Mouse (Mus musculus): ENCODE measurements around the gene Fastkd3. TPM values are rescaled to one million over a fixed set of nuclear protein-coding genes. Genes with fewer than 3 reads are reported as not detected.
A peak's percentile ranks its signal among the peaks of the same experiment; 100 is the strongest.

Gene Fastkd3
- total and polyA plus RNA-seq, 2 experiments from 2014 or later, result 13.9 to 19.2 TPM

DNA sequence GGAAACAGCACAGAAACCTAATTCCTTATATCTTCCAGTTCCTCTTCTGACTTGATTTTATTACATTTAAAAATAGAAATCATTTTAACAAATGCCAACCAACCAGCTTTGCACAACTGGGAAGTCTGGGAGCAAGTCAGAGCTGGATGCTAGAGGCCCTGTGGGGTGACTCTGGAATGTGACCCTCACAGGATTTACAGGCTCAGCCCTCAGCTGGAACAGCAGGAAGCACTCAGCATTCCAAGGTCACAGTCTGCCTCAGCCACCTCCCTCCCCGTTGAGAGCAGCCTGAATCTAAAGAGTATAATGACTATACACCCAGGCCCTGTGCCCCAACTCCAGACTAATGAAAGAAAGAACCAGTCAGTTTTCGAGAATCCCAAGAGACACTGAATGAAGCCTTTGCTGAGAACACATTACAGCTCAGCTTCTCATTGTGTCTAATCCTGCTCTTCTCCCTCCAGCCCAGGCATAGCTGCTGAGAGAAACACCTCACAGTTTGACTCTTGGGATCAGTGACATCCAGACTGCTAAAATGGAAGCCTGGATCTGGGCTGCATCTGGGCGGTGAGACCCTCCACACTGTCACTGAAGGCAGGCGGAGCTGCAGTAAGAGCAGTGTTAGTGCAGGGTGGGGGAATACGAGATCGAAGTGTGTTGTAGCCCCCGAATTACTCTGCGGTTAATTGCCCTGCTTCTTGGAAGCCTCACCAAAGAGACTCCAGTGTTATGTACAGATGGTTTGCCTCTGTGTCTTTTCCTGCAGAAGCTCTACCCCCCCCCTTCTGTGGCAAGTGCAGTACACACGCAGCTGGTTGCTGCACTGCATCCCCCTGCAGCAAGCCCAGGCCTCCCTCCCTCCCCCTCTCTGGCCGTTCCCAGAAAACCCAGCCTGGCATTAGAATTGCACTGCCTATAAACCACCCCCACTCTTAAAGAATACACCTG, 8.8 kb upstream of the Fastkd3 start:
- Histone ChIP-seq H3K27ac (no peak overlapping the region), H3K9me3 (ENCODE audit: low read length) (no peaks in the 10 kb centered on the region), H3K4me3 (ENCODE audit: low read length) (no peak overlapping the region), H3K4me1 (ENCODE audit: insufficient read depth, low read length) (no peaks in the 10 kb centered on the region), H3K27me3 (ENCODE audit: insufficient read depth, low read length) (no peaks in the 10 kb centered on the region), H3K36me3 (ENCODE audit: insufficient read depth, low read length) (peaks cover 32% of the 10 kb centered on the region; the same call in 1 of the 2 replicates), H3K9ac (replicated peaks; ENCODE audit: low read length) (no peak overlapping the region), H3K4me2 (ENCODE audit: low read depth, low read length) (no peak overlapping the region)
- no peak for TF ChIP-seq CTCF (IDR thresholded peaks at IDR 0.05; ENCODE audit: low read depth)
- WGBS, result 70% methylated on average over 10 of the region's 10 CpGs
- ATAC-seq, result no peak
- DNase-seq (ENCODE audit: low spot score), result no peak

DNA sequence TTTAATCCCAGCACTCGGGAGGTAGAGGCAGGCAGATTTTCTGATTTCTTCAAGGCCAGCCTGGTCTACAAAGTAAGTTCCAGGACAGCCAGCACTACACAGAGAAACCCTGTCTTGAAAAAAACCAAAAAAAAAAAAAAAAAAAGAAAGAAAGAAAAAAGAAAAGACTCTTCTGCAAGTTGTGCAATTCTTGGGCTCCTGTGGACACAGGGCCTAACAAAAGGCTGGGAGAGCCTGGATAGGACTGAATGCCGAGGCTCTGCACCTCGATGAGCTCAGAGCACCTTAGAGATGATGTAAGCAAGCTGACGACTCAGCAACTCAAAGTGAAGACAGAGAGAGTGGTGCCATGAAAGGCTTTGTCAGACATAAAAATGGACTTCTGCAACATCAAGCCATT, 7.6 kb upstream of the Fastkd3 start:
- Histone ChIP-seq H3K9me3 (ENCODE audit: low read length) (no peaks in the 10 kb centered on the region), H3K27ac (no peak overlapping the region), H3K27me3 (ENCODE audit: insufficient read depth, low read length) (no peaks in the 10 kb centered on the region), H3K9ac (replicated peaks; ENCODE audit: low read length) (no peak overlapping the region), H3K36me3 (ENCODE audit: insufficient read depth, low read length) (peaks cover 32% of the 10 kb centered on the region; the same call in 1 of the 2 replicates), H3K4me3 (ENCODE audit: low read length) (no peak overlapping the region), H3K4me2 (ENCODE audit: low read depth, low read length) (no peak overlapping the region), H3K4me1 (ENCODE audit: insufficient read depth, low read length) (no peaks in the 10 kb centered on the region)
- no peak for DNase-seq (ENCODE audit: low spot score)
- TF ChIP-seq CTCF (IDR thresholded peaks at IDR 0.05; ENCODE audit: low read depth), result no peak
- ATAC-seq, result no peak
- WGBS, result 79% methylated on average over 4 of the region's 4 CpGs

DNA sequence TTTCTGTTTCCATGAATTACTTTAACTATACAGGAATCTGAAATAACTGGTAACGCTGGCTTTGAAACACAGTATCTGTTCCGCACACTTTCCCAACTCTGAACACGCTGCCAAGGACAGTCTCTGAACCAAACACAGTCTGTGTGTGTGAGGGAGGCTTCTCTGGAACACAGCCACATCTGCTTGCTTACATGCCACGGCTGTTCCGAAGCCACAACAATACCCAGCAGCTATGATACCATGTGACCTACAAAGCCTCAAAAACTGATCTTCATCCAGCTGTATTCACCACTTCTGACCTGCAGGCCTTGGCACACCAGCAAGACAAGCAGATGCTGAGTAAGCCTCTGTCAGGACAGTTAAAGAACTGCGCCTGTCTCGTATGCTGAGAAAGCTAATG, 4.1 kb upstream of the Fastkd3 start:
- ATAC-seq (no peak), DNase-seq (ENCODE audit: low spot score) (no peak)
- 85% methylated on average over 7 of the region's 7 CpGs for WGBS
- no peaks in the 10 kb centered on the region for H3K27me3 ChIP-seq (ENCODE audit: insufficient read depth, low read length)
- H3K36me3 ChIP-seq (ENCODE audit: insufficient read depth, low read length), result peaks cover 25% of the 10 kb centered on the region; the same call in 1 of the 2 replicates
- no peak overlapping the region for H3K4me2 ChIP-seq (ENCODE audit: low read depth, low read length)
- TF ChIP-seq CTCF (IDR thresholded peaks at IDR 0.05; ENCODE audit: low read depth), result no peak
- no peak overlapping the region for H3K9ac ChIP-seq (replicated peaks; ENCODE audit: low read length)
- no peak overlapping the region for H3K4me3 ChIP-seq (ENCODE audit: low read length)
- H3K4me1 ChIP-seq (ENCODE audit: insufficient read depth, low read length), result peaks cover 8% of the 10 kb centered on the region; the same call in 1 of the 2 replicates
- no peaks in the 10 kb centered on the region for H3K9me3 ChIP-seq (ENCODE audit: low read length)
- H3K27ac ChIP-seq, result no peak overlapping the region

DNA sequence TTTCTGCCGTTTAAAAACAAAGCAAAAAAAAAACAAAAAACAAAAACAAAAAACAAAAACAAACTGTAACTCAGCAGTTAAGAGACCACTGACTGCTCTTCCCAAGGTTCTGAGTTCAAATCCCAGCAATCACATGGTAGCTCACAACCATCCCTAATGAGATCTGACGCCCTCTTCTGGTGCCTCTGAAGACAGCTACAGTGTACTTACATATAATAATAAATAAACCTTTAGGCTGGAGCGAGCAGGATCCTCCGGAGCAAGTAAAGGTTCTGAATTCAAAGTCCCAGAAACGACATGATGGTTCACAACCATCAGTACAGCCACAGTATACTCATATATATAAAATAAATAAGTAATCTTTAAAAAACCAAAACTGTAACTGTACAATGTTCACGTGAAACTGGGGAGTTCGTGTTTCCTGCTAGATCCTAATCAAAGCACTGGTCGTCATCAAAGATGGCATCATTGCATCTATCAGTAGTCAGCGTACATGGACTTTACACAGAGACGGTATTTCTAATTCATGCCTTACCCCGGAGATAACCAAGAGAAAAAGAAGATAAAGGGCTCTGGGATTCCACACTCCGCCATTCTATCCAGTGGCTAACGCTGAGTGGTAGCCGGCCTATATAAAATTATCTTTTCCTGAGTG, 821 bp upstream of the Fastkd3 start:
- H3K4me1 ChIP-seq (ENCODE audit: insufficient read depth, low read length), result peaks cover 10% of the 10 kb centered on the region; the same call in 1 of the 2 replicates
- H3K4me2 ChIP-seq (ENCODE audit: low read depth, low read length), result peak overlapping the region; percentile 90
- WGBS, result 25% methylated on average over 14 of the region's 14 CpGs
- no peak for ATAC-seq
- TF ChIP-seq CTCF (IDR thresholded peaks at IDR 0.05; ENCODE audit: low read depth), result peak; percentile 33
- H3K27me3 ChIP-seq (ENCODE audit: insufficient read depth, low read length), result no peaks in the 10 kb centered on the region
- no peaks in the 10 kb centered on the region for H3K9me3 ChIP-seq (ENCODE audit: low read length)
- H3K36me3 ChIP-seq (ENCODE audit: insufficient read depth, low read length), result peaks cover 20% of the 10 kb centered on the region; the same call in 1 of the 2 replicates
- peak overlapping the region; percentile 73 for H3K9ac ChIP-seq (replicated peaks; ENCODE audit: low read length)
- peak overlapping the region; percentile 82 for H3K4me3 ChIP-seq (ENCODE audit: low read length)
- DNase-seq (ENCODE audit: low spot score), result no peak
- peak overlapping the region; percentile 77; the same call in 1 of the 2 replicates for H3K27ac ChIP-seq

DNA sequence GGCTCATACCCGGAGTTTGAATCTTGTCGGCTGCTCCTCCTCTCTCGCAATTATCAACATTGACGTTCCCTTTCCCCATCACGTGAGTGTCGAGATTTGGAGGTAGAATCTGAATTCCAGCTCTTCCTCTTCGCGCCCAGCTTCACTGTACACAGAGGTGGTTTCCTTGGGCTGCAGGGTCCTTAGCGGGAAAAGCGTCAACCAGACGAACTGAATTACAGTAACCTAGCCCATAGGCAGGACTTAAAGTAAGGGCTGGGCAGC, 415 bp downstream of the Fastkd3 start:
- Histone ChIP-seq H3K27me3 (ENCODE audit: insufficient read depth, low read length) (no peaks in the 10 kb centered on the region), H3K9me3 (ENCODE audit: low read length) (no peaks in the 10 kb centered on the region), H3K4me1 (ENCODE audit: insufficient read depth, low read length) (peaks cover 10% of the 10 kb centered on the region; the same call in 1 of the 2 replicates), H3K27ac (peak overlapping the region; percentile 77), H3K4me3 (ENCODE audit: low read length) (peak overlapping the region; percentile 82), H3K9ac (replicated peaks; ENCODE audit: low read length) (peak overlapping the region; percentile 73), H3K4me2 (ENCODE audit: low read depth, low read length) (peak overlapping the region; percentile 90), H3K36me3 (ENCODE audit: insufficient read depth, low read length) (peaks cover 14% of the 10 kb centered on the region)
- TF ChIP-seq CTCF (IDR thresholded peaks at IDR 0.05; ENCODE audit: low read depth), result no peak
- under 1% methylated on average over 11 of the region's 11 CpGs for WGBS
- DNase-seq (ENCODE audit: low spot score) (no peak), ATAC-seq (no peak)

DNA sequence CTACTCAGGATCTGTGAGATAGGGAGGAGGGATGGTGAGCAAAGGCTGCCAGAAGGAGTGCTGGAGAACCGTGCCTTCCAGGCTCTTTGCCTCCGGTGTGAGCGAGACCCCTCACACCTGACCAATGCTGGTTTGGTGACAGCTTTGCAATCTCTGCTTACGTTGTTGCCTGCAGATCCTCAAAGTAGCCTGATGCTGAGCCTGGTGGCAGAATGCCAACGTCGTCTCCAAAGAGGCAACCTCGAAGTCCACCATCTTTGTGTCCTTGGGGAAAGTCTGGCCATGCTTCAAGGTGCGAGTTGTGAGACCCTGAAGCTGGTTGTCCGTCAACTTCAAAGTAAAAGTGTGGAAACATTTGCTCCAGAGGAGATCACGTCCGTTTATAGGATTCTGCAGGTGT, 1.9 kb downstream of the Fastkd3 start:
- Histone ChIP-seq H3K27ac (no peak overlapping the region), H3K4me1 (ENCODE audit: insufficient read depth, low read length) (peaks cover 10% of the 10 kb centered on the region; the same call in 1 of the 2 replicates), H3K9ac (replicated peaks; ENCODE audit: low read length) (no peak overlapping the region), H3K27me3 (ENCODE audit: insufficient read depth, low read length) (no peaks in the 10 kb centered on the region), H3K36me3 (ENCODE audit: insufficient read depth, low read length) (peaks cover 27% of the 10 kb centered on the region), H3K4me3 (ENCODE audit: low read length) (no peak overlapping the region), H3K4me2 (ENCODE audit: low read depth, low read length) (no peak overlapping the region), H3K9me3 (ENCODE audit: low read length) (no peaks in the 10 kb centered on the region)
- WGBS, result 95% methylated on average over 11 of the region's 11 CpGs
- TF ChIP-seq CTCF (IDR thresholded peaks at IDR 0.05; ENCODE audit: low read depth), result no peak
- ATAC-seq (no peak), DNase-seq (ENCODE audit: low spot score) (no peak)

Measured in hindbrain, postnatal 0 days (tissue).